Mouse (Mus musculus) stomach, embryonic 14.5 days (tissue): ENCODE results near the gene Skint8. TPM values are rescaled to one million over a fixed set of nuclear protein-coding genes. Genes with fewer than 3 reads are reported as not detected.
"Not testable (repeated sequence)": the region's sequence is repeated elsewhere in the genome, so short reads cannot be mapped to it uniquely, and the experiment has no call there.

Experiments
- ATAC-seq: fragments of 200-750 bp; cut with Nextera tagmentation; 2 replicates; pipeline ENCODE4 v1.8.0; 2017; ENCODE audit warnings: low read depth, moderate TSS enrichment; ENCODE audit not compliant: insufficient number of reproducible peaks, insufficient read depth, low FRiP score
- H3K27ac ChIP-seq: fragments of 300-500 bp; sonication (generic); 2 replicates; pipeline ENCODE4 v1.5.1; 2014; ENCODE audit warnings: mild to moderate bottlenecking, low read length, moderate library complexity, mixed read lengths
- H3K27me3 ChIP-seq: fragments of 300-500 bp; sonication (generic); 2 replicates; pipeline ENCODE4 v1.6.1; 2014; ENCODE audit warnings: low read length, control low read depth, mixed read lengths; ENCODE audit not compliant: control insufficient read depth, insufficient read depth
- H3K36me3 ChIP-seq: fragments of 300-500 bp; sonication (generic); 2 replicates; pipeline ENCODE4 v1.6.1; 2014; ENCODE audit warnings: mild to moderate bottlenecking, control low read depth, low read length, moderate library complexity, mixed read lengths; ENCODE audit not compliant: control insufficient read depth, insufficient read depth
- H3K4me1 ChIP-seq: fragments of 300-500 bp; sonication (generic); 2 replicates; pipeline ENCODE4 v1.6.1; 2014; ENCODE audit warnings: low read length, control low read depth, mixed read lengths; ENCODE audit not compliant: control insufficient read depth, insufficient read depth
- H3K4me2 ChIP-seq: fragments of 300-500 bp; sonication (generic); replicated peaks from 2 replicates; pipeline ENCODE4 v1.6.1; 2014; ENCODE audit warnings: low read depth, low read length, control low read depth
- H3K4me3 ChIP-seq: fragments of 300-500 bp; sonication (generic); 2 replicates; pipeline ENCODE4 v1.5.1; 2014; ENCODE audit warnings: low read depth, low read length, control low read depth
- H3K9ac ChIP-seq: fragments of 300-500 bp; sonication (generic); replicated peaks from 2 replicates; pipeline ENCODE4 v1.6.1; 2014; ENCODE audit warnings: low read depth, mild to moderate bottlenecking, control low read depth, low read length, moderate library complexity, mixed read lengths
- H3K9me3 ChIP-seq: fragments of 300-500 bp; sonication (generic); 2 replicates; pipeline ENCODE4 v1.6.1; 2016; ENCODE audit warnings: low read depth, low read length, control low read depth; ENCODE audit not compliant: control insufficient read depth
- WGBS: fragments of 180-500 bp; shearing (Covaris S2); extraction: QIAGEN DNeasy Blood & Tissue Kit; methylation state at CpG from one replicate; pipeline ENCODE4 v1.1.7; 2014; 5-methylcytosine and 5-hydroxymethylcytosine counted together
- polyA plus RNA-seq: library from polyadenylated mRNA; unstranded; fragments of >200 nt; fragmentation: Nextera tagmentation; extraction: Ambion mirVana; gene quantifications from 2 replicates; pipeline ENCODE4 v1.2.1, GENCODE M21; 2014

The Skint8 gene
- polyA plus RNA-seq, 1 experiment from 2014 or later = 0.16 TPM

DNA sequence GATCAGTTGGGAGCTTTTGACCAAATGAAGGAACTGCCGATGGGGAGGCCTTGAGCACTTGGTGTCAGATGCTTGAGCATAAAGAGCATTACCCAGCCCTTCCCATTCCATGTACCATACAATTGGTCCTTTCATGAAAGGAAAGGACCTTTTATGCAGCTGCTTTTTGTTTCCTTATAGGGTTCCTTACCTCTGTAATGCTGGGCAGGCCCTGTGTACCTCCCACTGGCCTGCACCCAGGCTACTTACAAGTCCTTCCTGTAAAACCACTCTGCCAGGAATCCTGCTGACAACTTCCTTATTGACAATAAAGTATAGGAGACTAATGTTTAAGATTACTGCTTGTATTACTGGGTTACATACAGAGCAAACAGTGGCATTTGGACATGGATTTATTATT is 17.7 kb upstream of the Skint8 start:
- Histone ChIP-seq H3K36me3 (no peaks in the 10 kb centered on the region), H3K27ac (no peak overlapping the region), H3K4me3 (no peak overlapping the region), H3K9me3 (no peaks in the 10 kb centered on the region), H3K4me2 (no peak overlapping the region), H3K27me3 (no peaks in the 10 kb centered on the region), H3K9ac (no peak overlapping the region), H3K4me1 (no peaks in the 10 kb centered on the region)
- ATAC-seq = peak; percentile 44; the same call in 1 of the 2 replicates
- 87% methylated on average over 1 of the region's 1 CpGs for WGBS

DNA sequence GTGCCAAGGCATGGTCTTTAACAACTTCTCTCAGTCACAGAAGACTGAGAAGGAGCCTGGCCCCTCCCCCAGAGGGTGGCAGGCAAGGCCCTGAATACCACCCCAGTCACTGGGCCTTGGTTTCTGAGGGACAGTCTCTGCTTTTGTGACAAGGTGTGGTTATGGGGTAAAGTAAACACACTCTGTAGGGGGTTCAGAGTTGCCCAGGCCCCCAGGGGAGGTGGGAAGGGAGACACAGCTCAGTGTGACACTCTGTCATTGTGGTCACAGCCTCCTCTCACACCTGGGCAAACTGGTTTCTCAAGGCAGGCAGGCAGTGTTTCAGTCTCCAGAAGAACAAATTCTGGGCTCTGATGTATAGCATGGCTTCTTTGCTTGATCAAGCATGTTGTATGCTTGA is 16.4 kb upstream of the Skint8 start, which contains the start of gene Slc5a9:
Slc5a9 (minus strand) TSS at position 144 of the 400 bp plus-strand sequence.
- H3K4me2 ChIP-seq = no peak within 1 kb of the TSS
- H3K27me3 ChIP-seq = no peaks in the 10 kb centered on the region
- H3K27ac ChIP-seq = no peak within 1 kb of the TSS
- ATAC-seq = peak; percentile 80
- H3K4me1 ChIP-seq = no peaks in the 10 kb centered on the region
- no peak within 1 kb of the TSS for H3K9ac ChIP-seq
- H3K36me3 ChIP-seq = no peaks in the 10 kb centered on the region
- no peaks in the 10 kb centered on the region for H3K9me3 ChIP-seq
- no peak within 1 kb of the TSS for H3K4me3 ChIP-seq

DNA sequence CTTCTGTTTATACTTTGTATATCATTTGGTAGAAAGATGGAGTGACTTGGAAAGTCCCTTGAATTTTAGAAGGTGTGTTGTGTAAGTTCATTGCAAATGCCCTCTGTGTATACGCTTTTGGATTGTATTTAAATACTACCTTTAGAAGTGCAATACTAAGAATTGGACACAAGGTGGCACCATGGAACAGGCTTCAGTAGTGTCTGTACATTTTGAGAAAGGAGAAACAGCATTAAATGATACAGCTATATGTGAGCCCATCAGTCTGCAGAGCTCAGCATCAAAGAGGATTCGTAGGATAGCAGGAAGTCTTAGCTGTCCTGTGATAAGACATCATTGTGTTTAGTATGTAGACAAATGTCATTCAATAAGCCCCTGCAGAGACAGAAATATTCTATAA is 11.3 kb upstream of the Skint8 start:
- WGBS = 44% methylated on average over 2 of the region's 2 CpGs
- no peak for ATAC-seq
- H3K27ac ChIP-seq = no peak overlapping the region
- H3K4me2 ChIP-seq = no peak overlapping the region
- H3K9me3 ChIP-seq = no peaks in the 10 kb centered on the region
- H3K9ac ChIP-seq = no peak overlapping the region
- H3K4me1 ChIP-seq = no peaks in the 10 kb centered on the region
- no peaks in the 10 kb centered on the region for H3K36me3 ChIP-seq
- no peaks in the 10 kb centered on the region for H3K27me3 ChIP-seq
- H3K4me3 ChIP-seq = no peak overlapping the region

DNA sequence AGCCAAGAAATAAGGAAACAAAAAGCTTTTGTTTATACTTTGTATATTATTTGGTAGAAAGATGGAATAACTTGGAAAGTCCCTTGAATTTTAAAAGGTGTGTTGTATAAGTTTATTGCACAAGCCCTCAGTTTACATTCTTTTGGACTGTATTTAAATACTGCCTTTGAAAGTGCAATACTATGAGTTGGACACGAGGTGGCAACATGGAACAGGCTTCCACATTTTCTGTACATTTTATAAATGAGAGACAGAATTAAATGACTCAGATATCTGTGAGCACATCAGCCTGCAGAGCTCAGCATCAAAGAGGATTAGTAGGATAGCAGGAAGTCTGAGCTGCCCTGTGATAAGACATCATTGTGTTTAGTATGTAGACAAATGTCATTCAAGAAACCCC is 42.1 kb downstream of the Skint8 start:
- Histone ChIP-seq H3K36me3 (no peaks in the 10 kb centered on the region), H3K9me3 (no peaks in the 10 kb centered on the region), H3K4me2 (no peak overlapping the region), H3K9ac (no peak overlapping the region), H3K27ac (no peak overlapping the region), H3K4me3 (no peak overlapping the region), H3K27me3 (no peaks in the 10 kb centered on the region), H3K4me1 (no peaks in the 10 kb centered on the region)
- WGBS = 11% methylated on average over 1 of the region's 1 CpGs
- no peak for ATAC-seq

DNA sequence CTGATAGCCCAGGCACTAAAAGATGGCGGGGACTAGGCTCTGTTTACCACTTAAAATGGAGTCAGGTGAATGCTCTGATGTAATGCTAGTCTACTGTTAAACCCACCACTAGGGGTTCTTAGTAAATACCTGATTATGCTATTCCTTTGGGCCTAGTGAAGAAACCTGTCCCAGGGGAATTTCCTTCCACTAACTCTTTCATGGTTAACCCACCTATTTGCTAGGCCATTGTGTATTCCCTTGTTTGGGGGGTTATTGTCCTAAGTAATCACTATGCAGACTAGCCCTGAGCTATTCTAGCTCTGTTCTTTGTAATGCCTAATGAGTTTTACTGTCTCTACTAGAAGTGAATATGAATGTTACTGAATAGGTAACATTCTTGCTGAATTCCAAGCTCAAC is 44.0 kb downstream of the Skint8 start:
- H3K9ac ChIP-seq, H3K4me1 ChIP-seq, H3K27ac ChIP-seq, H3K4me3 ChIP-seq, H3K4me2 ChIP-seq, H3K9me3 ChIP-seq, H3K36me3 ChIP-seq, H3K27me3 ChIP-seq, ATAC-seq: not testable (repeated sequence)
- WGBS = 67% methylated on average over 1 of the region's 1 CpGs

DNA sequence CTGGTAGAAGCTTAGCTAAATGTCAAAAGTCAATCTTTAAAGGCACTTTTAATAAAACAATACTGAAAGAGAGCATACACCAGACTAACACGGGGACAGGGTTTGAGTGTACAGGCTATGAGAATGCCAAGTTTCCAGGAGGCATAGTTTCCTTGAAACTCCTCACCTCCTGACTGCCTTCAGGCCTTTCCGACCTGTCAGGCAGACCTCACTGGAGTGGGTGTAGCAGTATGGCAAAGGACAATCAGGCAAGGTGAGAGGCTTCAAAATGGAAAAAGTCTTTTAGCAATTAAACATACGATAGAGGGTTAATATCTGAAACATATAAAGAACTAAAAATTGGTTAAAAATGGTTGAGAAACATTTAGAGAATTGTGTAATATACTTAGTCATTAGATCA is 44.5 kb downstream of the Skint8 start:
- Histone ChIP-seq H3K4me2 (no peak overlapping the region), H3K36me3 (no peaks in the 10 kb centered on the region), H3K4me1 (no peaks in the 10 kb centered on the region), H3K27ac (no peak overlapping the region), H3K9ac (no peak overlapping the region), H3K4me3 (no peak overlapping the region), H3K27me3 (no peaks in the 10 kb centered on the region), H3K9me3 (no peaks in the 10 kb centered on the region)
- 73% methylated on average over 3 of the region's 3 CpGs for WGBS
- no peak for ATAC-seq

DNA sequence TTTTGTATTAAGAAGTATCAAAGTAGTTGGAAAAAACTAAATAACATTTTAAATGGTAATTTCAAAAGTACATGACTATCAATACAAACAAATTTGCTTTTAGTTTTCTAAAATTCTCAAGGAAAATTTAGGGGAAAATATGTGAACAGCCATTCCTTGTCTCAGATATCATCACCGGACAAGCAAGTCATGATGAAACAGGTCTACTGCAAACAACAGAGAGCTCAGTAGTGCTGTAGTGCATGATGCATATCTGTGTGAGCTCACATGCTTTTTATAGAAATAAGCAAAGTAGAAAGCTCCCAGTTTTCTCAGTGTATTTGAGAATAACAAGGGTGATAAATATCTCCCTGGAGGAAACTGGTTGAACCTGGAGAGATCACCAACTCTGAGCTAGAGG is 53.4 kb downstream of the Skint8 start, which contains the start of gene Skint7:
Skint7 (plus strand) TSS at position 301 of the 400 bp plus-strand sequence.
- Histone ChIP-seq H3K36me3 (no peaks in the 10 kb centered on the region), H3K9ac (no peak within 1 kb of the TSS), H3K27ac (no peak within 1 kb of the TSS), H3K4me2 (no peak within 1 kb of the TSS), H3K4me3 (no peak within 1 kb of the TSS), H3K27me3 (no peaks in the 10 kb centered on the region), H3K9me3 (no peaks in the 10 kb centered on the region), H3K4me1 (no peaks in the 10 kb centered on the region)
- no peak for ATAC-seq
- 94% methylated on average over 1 of the region's 1 CpGs for WGBS

Other genes starting within 250 kb of the Skint8 start
- 27.2 and 30.8 TPM in 2 replicates for gene Spata6, start 199.4 kb upstream of the Skint8 start, polyA plus RNA-seq
- gene Slc5a9, start 16.5 kb upstream of the Skint8 start, polyA plus RNA-seq = 2.5 and 3.6 TPM in 2 replicates
- gene Skint7, start 53.5 kb downstream of the Skint8 start, polyA plus RNA-seq = not detected in 2 replicates
- not detected in 2 replicates for gene Skint1, start 86.9 kb downstream of the Skint8 start, polyA plus RNA-seq
- not detected in 2 replicates for gene Skint4, start 152.6 kb downstream of the Skint8 start, polyA plus RNA-seq